Mouse (Mus musculus) thymus, postnatal 36 days (tissue): ENCODE data around the gene Gm17364.
"Not testable (repeated sequence)": the region's sequence is repeated elsewhere in the genome, so short reads cannot be mapped to it uniquely, and the experiment has no call there.

Source experiments
- DNase-seq, 2 experiments: peaks; one replicate each; pipeline ENCODE4 v3.0.0; 2022; ENCODE audit warnings: mixed read lengths in 2 of 2

Gene Gm17364

DNA sequence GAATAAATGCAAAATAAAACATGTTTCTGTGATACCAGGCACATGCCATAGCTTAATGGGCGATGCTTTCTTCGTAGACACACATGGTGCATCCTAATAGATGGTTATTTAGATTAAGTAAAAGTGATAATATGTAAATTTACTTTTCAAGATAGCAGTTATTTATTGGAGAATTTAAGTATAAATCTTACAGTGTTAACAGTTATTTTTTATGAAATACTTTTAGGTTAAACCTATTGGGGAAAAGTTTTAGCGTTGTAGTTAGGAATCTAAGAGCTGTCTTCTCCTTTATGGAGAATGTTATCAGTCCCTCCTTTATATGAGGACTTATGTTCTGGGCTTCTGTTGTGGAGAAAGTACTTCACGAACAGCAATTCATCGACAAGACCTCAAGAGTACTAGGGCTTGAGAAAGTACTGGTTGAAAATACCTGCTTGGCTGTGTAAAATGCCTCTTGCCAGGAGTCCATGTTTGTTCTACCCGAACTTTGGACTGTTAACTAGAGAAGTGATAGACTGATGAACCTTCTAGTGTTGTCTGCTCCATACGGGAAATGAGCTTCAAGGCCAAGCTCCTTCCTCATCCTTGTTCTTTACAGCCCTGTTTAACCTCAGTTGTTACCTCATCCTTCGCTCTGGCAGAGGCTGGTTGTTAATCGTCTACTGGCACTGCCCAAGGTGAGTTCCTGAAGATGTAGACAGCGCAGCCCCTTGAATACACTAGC is at the start of gene Gm17364:
Gene Gm17364 (minus strand): TSS at position 51 of the 724 bp plus-strand sequence.
- DNase-seq = no peak

- no peak for DNase-seq
These were observed 47.7 kb upstream of the Gm17364 start for GRCm38 (mm10) chr13:41321433-41321832.

DNA sequence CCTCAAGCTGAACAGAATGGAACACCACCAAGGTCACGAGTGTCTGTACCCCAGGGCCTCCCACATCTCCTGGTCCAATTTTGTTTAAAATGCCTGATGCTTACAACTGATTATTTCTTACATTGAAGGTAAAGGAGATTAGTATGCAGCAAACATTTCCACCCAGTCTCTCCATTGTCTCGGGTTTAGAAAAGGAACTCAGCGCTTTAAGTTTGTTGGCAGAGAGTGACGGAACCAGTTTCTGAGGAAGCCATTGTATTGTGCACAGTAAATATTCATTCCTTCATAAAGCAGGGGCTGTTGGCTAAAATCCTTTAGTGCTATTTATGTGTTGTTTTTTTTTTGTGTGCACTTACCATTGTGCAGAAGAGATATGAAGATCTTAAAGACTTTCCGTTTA is 47.0 kb upstream of the Gm17364 start:
- DNase-seq = no peak

DNA sequence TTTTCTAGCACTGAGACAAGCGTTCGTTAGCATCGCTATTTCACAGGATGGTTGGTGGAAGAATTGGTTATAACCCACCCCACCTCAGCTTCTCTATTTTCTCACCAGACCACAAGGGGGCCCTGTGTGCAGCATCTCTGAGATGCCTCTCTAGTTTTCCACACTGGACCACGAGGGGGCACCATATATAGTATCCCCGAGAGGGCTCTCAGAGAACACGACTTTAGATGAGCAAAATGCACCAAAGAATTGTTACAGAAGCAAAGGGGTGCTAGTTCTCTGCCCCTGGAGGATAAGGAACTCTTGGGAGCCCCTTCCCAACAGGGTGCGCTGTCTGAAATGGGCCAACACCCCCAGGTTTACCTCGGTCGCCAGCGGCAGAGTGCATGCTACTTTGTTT is 28.9 kb upstream of the Gm17364 start:
- DNase-seq = peak; percentile 77 to 83

GRCm38 (mm10) chr13:41300037-41300436 is 26.3 kb upstream of the Gm17364 start:
- DNase-seq = no peak

- DNase-seq = no peak
These were observed 25.2 kb upstream of the Gm17364 start for GRCm38 (mm10) chr13:41298996-41299395.

DNA sequence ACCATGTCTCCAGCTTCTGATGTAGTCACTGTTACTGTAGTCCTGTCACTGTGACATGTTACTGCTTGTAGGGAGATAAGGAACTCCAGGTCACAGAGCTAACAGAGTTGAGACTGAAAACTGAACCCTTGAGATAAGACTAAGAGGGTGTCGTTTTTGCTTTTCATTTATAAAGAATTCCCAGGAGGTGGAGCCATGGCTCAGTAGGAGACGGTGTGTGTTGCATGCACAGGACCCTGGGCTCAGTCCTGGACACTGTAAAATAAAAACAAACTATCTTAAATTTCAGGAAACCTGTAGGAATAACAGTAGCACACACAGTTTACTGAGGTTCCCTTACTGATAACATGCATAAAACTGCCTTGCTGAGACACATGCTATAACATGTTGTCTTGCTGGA is 24.8 kb upstream of the Gm17364 start:
- no peak for DNase-seq

- DNase-seq = no peak
These were observed 22.6 kb upstream of the Gm17364 start for GRCm38 (mm10) chr13:41296396-41296795.

GRCm38 (mm10) chr13:41295886-41296285 is 22.1 kb upstream of the Gm17364 start:
- no peak for DNase-seq

GRCm38 (mm10) chr13:41293595-41293994 is 19.8 kb upstream of the Gm17364 start:
- DNase-seq = no peak

- DNase-seq = no peak
These were observed 17.7 kb upstream of the Gm17364 start for GRCm38 (mm10) chr13:41291466-41291974.

DNA sequence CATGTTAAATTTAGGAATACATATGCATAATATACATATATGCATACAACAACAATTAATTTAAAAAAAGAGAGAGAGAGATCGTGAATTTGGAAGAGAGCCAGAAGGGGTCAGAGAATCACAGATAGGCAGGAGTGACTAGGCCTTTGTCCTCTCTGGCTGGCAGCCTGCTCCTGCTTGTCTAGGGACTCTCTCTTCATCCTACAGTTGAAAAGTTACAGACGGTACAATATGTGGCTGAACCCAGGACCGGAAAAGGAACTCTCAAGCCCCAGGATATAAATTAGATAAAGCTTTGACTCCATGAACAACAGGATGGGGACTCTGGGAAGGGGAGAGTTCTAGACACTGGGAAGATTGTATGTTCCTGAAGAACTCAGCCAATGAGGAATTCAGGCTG is 12.5 kb upstream of the Gm17364 start:
- DNase-seq = no peak

DNA sequence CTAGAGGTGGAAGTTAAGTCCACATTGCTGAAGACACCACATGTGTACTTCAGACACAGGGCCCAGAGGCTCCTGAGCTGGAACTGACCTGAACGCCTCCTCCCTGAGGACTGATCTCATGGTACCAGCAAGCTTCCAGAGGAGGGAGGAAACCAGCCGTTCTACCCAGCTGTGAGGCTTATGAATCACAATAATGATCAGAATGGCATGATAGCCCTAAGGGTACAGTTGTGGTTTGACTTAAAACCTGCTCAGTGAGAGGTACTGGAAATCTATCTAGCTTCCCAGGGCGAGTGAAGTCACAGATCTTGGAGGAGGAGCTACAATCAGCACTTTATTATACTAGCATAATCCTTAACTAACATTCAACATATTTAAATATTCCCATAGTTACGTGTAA is 11.7 kb upstream of the Gm17364 start:
- DNase-seq = no peak

DNA sequence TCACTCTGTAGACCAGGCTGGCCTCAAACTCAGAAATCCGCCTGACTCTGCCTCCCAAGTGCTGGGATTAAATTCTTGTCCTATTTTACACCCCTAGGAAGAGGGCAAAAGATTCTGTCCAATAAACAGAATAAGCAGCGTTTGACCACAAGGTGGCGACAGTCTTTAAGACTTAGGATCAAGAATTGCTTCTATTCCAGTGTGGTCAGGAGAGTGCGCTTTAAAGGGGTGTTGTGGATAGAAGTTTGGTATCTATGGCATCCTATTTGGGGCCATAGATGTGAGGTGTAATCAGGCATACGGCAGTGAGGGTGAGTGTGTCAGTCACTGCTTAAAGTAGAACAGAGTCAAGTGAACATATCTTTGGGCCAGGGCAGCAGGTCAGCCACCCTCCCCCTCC is 9.5 kb upstream of the Gm17364 start:
- peak; percentile 22 to 51 for DNase-seq

- DNase-seq = no peak
These were observed 6.9 kb upstream of the Gm17364 start for GRCm38 (mm10) chr13:41280696-41281095.

DNA sequence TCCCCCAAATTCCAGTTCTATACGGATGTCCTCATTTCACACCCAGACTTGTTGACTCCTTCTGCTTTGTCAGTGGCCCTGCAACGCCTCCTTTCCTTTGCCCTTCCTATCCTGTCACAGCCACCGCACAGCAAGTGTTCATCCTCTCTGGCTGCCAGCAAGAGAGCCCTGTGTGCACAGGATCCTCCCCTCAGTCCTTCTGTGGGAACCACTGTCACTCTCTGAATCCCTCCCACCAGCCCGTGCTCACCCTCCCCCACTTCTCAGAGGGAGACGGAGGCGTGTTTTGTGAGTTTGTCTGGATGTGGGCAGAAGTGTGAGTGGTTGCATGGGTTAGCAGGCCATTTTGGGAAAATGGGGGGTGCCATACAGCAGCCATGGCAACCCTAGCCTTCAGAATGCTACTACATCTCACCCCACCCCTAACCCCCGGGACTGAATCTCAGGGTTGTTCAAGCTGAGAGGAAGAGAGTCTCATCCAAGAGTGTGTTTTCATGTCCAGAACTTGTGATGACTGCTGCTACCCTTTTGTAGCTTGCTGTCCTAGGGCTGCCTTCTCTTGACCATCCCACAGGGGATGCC is 5.9 kb downstream of the Gm17364 start:
- DNase-seq = no peak

DNA sequence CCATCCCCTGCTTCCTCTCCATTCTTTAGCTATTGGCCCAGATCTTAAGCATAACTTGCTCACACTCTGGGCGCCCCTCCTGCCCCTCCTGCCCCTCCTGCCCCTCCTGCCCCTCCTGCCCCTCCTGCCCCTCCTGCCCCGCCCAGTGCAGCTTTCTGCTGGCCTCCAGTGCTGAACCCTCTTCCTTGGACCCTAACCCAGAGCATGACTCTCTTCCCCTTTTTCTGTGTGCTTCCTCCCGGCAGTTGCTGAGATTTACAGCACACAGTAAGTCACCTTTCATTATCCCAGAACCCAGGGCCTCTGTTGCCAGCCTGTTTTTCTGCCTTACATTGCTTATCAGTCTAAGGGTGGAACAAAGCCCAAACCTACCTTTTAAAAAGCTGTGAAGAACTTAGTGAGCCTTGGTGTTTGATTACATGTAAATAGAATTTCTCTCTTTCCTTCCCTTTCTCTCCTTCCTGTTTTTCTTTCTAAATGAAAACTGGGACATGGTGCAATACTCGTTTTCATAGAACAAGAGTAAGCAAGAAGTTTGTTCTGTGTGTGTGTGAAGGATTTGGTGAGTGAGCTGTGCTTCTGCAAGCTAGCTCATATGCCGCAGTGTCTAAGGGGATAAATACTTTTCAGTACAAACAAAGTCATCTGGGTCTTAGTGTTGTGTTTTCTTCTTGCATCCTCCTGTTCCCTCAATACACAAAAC is 10.3 kb downstream of the Gm17364 start:
- DNase-seq = no peak

- not testable (repeated sequence) for DNase-seq
These were observed 12.2 kb downstream of the Gm17364 start for GRCm38 (mm10) chr13:41261617-41262016.

GRCm38 (mm10) chr13:41257851-41258250 is 15.9 kb downstream of the Gm17364 start:
- DNase-seq = no peak

DNA sequence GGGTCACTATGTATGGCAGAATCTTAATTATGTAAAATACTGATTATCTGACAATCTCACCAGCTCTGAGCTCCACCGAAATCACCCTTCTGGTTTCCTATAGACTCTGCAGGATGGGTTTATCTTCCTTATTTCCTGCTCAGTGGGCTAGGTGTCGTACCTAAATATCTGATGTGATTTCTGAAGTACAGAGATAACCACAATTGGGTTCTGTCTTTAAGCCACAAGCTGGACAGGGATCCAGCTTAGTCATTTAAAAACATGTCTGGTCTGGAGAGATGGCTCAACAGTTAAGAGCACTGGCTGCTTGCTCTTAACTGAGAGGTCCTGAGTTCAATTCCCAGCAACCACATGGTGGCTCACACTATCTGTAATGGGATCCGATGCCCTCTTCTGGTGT is 16.8 kb downstream of the Gm17364 start:
- DNase-seq = no peak

DNA sequence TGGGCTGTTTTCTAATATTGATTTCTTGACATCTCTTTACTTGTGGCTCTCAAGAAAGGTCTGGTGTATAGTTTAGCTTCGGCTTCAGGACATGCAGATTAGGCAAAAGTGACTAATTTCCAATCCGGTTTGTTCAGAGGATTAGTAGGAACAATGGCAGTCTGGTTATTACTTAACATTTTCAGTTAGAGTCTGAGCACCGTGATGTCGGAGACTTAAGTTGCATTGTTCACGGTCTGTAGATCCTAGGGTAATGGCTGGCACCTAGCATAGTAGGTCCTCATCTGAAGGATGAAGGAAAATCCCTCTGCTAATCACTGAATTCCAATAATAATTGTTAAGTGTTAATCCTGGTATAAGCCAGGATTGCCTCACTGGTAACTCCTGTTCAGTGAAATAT is 17.7 kb downstream of the Gm17364 start:
- no peak for DNase-seq

DNA sequence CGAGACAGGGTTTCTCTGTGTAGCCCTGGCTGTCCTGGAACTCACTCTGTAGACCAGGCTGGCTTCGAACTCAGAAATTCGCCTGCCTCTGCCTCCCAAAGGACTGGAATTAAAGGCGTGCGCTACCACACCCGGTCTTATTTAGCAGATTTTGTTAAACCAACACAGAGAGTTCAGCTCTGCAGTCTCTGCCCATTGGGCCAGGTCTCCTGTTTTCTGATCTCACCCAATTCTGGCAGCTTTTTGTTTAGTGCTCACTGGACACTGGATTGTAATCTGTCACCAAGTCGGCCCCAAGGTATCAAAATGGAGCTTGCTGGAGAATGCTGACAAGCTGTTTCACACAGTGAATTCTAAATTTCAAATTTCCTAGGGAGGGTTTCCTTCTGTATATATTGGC is 21.0 kb downstream of the Gm17364 start:
- DNase-seq = no peak

DNA sequence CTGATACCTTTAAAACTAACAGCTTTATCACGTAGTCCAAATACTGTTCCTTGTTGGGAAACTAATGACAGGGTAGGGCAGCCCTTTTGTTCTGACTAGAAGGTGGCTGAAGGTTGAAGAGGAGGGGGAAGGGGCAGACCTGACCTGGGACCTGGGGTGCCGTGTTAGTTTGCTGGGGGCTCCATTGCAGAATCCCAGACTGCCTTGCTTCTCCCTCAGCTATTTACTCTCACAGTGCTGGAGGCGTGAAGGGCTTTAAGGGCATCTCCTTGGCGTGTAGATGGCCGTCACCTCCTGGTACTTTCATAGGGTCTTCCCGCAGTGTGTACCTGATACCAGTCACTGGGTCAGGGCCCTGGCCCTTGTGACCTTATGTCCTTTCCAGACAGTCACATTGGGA is 21.6 kb downstream of the Gm17364 start:
- DNase-seq = no peak

DNA sequence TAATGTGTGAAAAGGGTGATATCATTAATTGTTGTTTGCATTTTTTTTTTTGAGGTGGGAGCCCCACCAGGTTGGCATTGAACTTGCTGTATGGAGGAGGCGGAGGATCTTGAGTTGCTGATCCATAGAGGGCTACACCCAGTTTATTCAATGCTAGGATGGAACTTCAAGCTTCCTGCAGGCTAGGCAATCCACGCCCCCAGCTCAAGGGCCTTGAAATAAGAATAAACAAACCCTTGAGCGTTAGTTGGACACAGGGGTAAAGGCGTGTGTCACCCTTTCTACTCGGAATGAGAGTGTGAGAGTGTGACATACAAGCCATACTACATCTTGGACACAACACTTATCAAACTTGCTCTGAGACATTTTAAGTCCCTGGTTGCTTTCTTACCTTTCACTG is 22.1 kb downstream of the Gm17364 start:
- no peak for DNase-seq
